28 mouse cellular contexts compared by ENCODE assay signal in the genomic region with DNA sequence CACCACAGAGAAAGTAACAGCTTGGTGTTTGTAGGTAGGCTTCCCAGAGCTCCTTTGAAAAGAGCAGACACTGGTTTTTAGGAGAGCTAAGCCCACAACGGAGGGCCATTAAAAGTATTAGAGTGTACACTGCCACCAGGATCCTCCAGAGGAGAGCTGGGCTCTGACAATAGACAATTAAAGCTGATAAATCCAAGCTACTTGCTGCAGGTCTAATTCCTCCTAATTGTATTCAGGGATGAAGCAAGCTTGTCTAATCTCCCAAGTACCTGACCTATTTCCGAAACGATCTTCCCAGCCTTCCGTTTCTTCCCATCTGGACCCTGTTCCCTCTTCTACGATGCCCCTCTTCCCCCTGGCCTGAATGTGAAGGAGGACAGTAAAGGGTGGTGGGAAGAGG.
A peak's percentile ranks its signal among the peaks of the same experiment; 100 is the strongest.
DNase-seq lines count a peak whose midpoint lies in the region; ATAC-seq lines count a peak whose summit lies in the region.
"Had no signal": no experiment of that assay in that cellular context is flagged by ENCODE, and none has a peak within 500 bp of the region (broad histone marks: within the 10 kb centered on the region; RNA-seq: fewer than 3 reads in every experiment).

No protein-coding gene starts in this region.

- H3K27ac ChIP-seq in heart, embryonic 11.5 days (ENCODE audit: low read depth, low read length) = no peak overlapping the region
- H3K27ac ChIP-seq: embryonic facial prominence, embryonic 13.5 days; embryonic facial prominence, embryonic 15.5 days; forebrain, embryonic 10.5 days; forebrain, embryonic 12.5 days had no signal

- H3K4me3 ChIP-seq in heart, embryonic 11.5 days (ENCODE audit: low read depth, low read length) = no peak overlapping the region
- H3K4me3 ChIP-seq: embryonic facial prominence, embryonic 13.5 days; embryonic facial prominence, embryonic 15.5 days; erythroblast, embryonic 14.5 days; forebrain, embryonic 10.5 days; forebrain, embryonic 12.5 days had no signal

- peaks cover 9% of the 10 kb centered on the region for H3K4me1 ChIP-seq in heart, embryonic 11.5 days (ENCODE audit: control insufficient read depth, insufficient read depth, low read length)

- no peak overlapping the region for H3K4me2 ChIP-seq in heart, embryonic 11.5 days
- H3K4me2 ChIP-seq: embryonic facial prominence, embryonic 13.5 days; embryonic facial prominence, embryonic 15.5 days; forebrain, embryonic 12.5 days had no signal

- H3K36me3 ChIP-seq in heart, embryonic 11.5 days (ENCODE audit: control insufficient read depth, insufficient read depth, low read length) = no peaks in the 10 kb centered on the region
- H3K36me3 ChIP-seq: embryonic facial prominence, embryonic 13.5 days; embryonic facial prominence, embryonic 15.5 days; forebrain, embryonic 10.5 days; forebrain, embryonic 12.5 days; G1E had no signal

- no peak for ATAC-seq in heart, embryonic 11.5 days (replicated peaks; ENCODE audit: insufficient number of reproducible peaks, low FRiP score, low TSS enrichment)
- ATAC-seq: activated CD4-positive, CD25-positive, alpha-beta regulatory T cell, adult 4 months; CD4-positive, CD25-positive, alpha-beta regulatory T cell, adult 4 months; forebrain, embryonic 14.5 days; forebrain, embryonic 16.5 days; Patski had no signal

- no peaks in the 10 kb centered on the region for H3K9me3 ChIP-seq in heart, embryonic 11.5 days (replicated peaks; ENCODE audit: control insufficient read depth, low read length)
- H3K9me3 ChIP-seq: embryonic facial prominence, embryonic 13.5 days; embryonic facial prominence, embryonic 15.5 days; forebrain, embryonic 10.5 days; forebrain, embryonic 12.5 days; G1E had no signal

- WGBS in heart, embryonic 11.5 days (ENCODE audit: insufficient replicate concordance) = 67% methylated on average over 5 of the region's 5 CpGs

- peak; percentile 69 for DNase-seq in heart, adult 11 months
- peak; percentile 64 for DNase-seq in retina, adult 2 months (ENCODE audit: low read depth, low spot score)
- DNase-seq in retina, postnatal 1 day = peak; percentile 90
- DNase-seq in adipocyte (ENCODE audit: low spot score) = no peak
- DNase-seq: adrenal gland, adult 2 months; adrenal gland, postnatal 10 days; adrenal gland, postnatal 25 days; B cell, adult 2 months; cerebellum, adult 11 months; cerebellum, adult 18-20 months; cerebellum, adult 8-10 months; cerebellum, adult 9-11 months; cerebellum, postnatal 14 days; cerebellum, postnatal 36 days; embryo, embryonic 11 days had no signal

- no peak overlapping the region for H3K9ac ChIP-seq in heart, embryonic 11.5 days (ENCODE audit: low read depth, low read length)
- H3K9ac ChIP-seq: embryonic facial prominence, embryonic 13.5 days; embryonic facial prominence, embryonic 15.5 days; forebrain, embryonic 12.5 days had no signal

- H3K27me3 ChIP-seq in heart, embryonic 11.5 days (ENCODE audit: control insufficient read depth, insufficient read depth, low read length) = peaks cover 68% of the 10 kb centered on the region
- H3K27me3 ChIP-seq: CH12.LX had no signal
